Mouse (Mus musculus) layer of hippocampus, adult 2 months (tissue): ENCODE measurements around the gene Taok1. TPM values are rescaled to one million over a fixed set of nuclear protein-coding genes. Genes with fewer than 3 reads are reported as not detected.

Experiments
- DNase-seq, 2 experiments: peaks; one replicate each; pipeline ENCODE4 v3.0.0; 2022; ENCODE audit warnings: low spot score in 2 of 2
- H3K27ac ChIP-seq: fragments of 200-600 bp; 2 replicates; pipeline ENCODE4 v1.8.1; 2022
- H3K4me3 ChIP-seq: fragments of 200-600 bp; 2 replicates; pipeline ENCODE4 v1.8.1; 2022; ENCODE audit warnings: mild to moderate bottlenecking
- CTCF ChIP-seq: fragments of 200-600 bp; conservative IDR thresholded peaks from 2 replicates; pipeline ENCODE4 v1.8.1; 2022; ENCODE audit warnings: antibody characterized with exemption, mild to moderate bottlenecking, moderate library complexity
- total RNA-seq, 2 experiments: library from RNA; stranded (reverse); gene quantifications; 2 replicates each; pipeline ENCODE4 v1.2.3; 2021

Taok1 gene
- total RNA-seq, 2 experiments from 2014 or later, result 112 to 114 TPM

DNA sequence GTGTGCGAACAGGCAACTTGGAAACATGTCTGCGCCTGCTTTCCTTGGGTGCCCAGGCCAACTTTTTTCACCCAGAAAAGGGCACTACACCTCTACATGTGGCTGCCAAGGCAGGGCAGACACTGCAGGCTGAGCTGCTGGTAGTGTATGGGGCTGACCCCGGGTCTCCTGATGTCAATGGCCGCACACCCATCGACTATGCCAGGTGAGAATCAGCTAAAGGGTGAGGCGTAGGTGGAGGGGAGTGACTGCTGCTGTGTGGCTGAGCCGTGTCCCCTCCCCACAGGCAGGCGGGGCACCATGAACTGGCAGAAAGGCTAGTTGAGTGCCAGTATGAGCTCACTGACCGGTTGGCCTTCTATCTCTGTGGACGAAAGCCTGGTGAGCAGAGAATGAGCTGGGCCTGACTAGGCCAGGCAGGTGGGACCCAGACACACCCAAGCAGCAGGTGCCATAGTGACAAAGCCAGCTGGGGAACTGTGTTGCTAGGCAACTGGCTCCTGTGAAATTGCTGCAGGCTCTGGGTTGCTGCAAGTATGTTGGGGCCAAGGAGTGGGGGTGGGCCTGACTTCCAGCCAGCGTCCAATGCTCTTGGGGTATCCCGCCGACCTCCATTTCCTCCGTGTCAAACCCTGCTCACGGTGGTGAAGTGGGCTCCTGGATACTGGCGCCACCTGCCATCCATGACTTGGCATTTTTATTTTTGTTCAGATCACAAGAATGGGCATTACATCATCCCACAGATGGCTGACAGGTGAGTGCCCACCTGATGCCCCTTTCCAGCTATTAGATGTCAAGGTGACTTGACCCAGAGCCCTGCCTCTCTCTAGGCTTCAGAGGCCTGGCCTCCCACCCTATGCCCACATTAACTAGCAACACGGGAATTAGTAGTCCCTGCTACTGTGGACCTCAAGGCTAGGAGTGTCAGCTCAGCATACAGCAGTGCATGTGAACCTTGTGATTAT is 107.0 kb downstream of the Taok1 start:
- DNase-seq, result peak in 1 of 2 experiments; percentile 69
- TF ChIP-seq CTCF, result no peak
- H3K27ac ChIP-seq, result peak overlapping the region; percentile 82
- H3K4me3 ChIP-seq, result no peak overlapping the region; the same call in 1 of the 2 replicates

DNA sequence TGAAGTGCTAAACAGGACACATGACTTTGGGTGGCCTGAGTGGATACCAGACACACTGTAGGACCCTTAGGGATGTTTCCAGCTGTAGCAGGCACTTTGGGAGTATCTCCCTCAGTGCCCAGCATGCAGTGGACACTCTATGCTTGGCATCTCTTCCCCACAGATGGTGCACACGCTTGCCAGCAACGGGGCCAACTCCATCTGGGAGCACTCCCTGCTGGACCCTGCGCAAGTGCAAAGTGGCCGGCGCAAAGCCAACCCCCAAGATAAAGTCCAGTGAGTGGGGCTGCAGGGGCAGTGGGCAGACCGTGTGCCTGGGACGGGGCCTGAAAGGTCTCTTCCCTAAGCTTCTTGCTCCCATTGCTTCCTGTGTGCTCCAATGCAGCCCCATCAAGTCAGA is 108.3 kb downstream of the Taok1 start:
- Histone ChIP-seq H3K27ac (peak overlapping the region; percentile 82), H3K4me3 (no peak overlapping the region)
- TF ChIP-seq CTCF, result no peak
- no peak for DNase-seq

DNA sequence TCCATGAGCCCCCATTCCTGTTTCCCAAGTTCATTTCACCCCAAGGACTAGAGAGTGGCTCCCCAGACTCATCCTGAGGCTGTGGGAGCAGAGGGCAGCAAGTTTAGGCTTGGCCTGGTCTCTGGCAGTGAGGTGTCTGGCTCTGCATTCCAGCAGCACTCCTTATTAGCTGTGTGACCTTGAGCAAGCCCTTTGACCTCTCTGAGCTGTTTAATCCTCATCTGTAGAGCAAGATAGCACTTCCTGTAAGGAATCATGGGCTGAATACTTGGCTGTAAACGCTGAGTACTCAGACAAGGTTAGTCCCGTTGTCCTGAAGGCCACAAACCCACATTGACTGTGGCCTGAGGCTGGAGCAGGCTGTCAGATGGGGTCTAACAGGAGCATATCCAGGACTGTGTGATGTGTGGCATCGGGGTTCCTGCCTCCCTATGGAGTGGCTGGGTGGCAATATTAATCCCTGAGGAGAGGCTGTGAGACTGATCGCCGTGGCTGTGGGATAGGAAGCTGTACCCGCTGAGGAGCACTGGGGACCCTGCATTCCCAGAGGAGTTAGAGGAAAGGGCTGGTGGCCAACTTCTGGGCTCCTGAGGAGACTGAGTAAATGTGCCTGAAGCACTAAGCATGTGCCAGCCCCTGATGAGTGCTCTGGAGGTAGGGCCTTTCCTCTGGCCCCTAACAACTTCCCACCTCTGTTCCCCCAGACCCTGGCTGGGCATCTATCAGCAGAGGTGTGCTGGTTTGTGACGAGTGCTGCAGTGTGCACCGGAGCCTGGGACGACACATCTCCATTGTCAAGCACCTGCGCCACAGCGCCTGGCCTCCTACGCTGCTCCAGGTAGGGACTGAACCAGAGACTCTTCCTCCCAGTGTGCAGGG is 109.1 kb downstream of the Taok1 start:
- DNase-seq, result no peak
- no peak overlapping the region for H3K4me3 ChIP-seq
- no peak for TF ChIP-seq CTCF
- peak overlapping the region; percentile 82 for H3K27ac ChIP-seq

DNA sequence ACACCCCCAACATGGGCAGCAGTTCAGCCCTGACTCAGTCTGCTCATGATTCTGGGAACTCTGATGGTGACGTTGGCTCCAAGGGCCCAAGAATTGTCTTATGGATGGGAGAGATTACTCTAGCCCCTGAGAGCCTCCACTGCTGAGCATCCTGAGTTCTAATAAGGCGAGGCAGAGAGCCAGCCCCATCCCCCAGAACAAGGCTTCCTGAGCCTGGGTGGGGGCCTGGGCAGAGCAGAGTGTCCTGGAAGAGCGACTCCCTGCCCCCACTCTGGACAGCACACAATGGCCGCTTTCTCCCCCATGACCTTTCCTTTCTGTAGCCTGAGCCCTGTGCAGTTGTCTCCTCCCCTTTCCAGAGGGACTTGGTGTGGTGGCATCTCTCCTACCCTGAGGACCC is 109.8 kb downstream of the Taok1 start:
- peak overlapping the region; percentile 82 for H3K27ac ChIP-seq
- DNase-seq, result no peak
- TF ChIP-seq CTCF, result no peak
- no peak overlapping the region for H3K4me3 ChIP-seq

DNA sequence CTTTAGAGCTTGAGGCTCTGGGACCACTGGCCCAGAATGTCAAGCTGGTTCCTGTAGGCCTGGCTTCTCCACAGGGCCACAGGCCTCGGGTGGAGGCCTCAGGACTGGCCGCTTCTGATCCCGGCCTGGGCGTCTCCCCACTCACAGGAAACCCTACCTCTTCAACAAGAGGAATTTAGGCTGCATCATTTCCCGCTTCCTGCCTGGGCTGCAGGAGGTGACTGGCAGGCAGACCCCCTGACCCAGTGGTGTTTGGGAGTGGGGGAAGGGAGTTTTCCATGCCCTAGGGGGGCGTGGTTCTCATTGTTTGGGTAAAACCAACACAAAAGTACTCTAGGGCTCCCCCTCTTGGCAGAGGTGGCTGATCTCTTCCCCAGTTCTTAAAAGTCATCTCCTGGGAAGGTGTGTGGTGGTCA is 110.3 kb downstream of the Taok1 start:
- Histone ChIP-seq H3K27ac (peak overlapping the region; percentile 82), H3K4me3 (no peak overlapping the region; the same call in 1 of the 2 replicates)
- TF ChIP-seq CTCF, result peak; percentile 77
- peak in 1 of 2 experiments; percentile 60 for DNase-seq

DNA sequence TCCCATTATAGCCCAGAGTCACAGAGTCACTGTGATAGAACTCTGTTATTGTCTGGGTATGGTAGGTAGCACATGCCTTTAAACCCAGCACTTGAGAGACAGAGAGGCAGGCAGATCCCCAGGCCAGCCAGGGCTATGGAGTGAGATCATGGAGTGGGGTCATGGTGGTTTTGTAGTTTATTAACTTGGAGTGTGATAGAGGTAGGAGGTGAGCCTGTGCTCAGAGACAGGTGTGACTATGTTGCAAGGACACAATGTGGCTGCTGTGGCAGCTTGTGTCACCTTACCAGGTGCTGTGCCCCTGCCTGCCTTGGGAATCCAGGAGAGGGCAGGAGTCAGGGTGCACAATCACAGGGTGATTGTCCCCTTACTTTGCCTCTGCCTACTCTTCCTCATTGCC is 112.1 kb downstream of the Taok1 start:
- no peak for DNase-seq

DNA sequence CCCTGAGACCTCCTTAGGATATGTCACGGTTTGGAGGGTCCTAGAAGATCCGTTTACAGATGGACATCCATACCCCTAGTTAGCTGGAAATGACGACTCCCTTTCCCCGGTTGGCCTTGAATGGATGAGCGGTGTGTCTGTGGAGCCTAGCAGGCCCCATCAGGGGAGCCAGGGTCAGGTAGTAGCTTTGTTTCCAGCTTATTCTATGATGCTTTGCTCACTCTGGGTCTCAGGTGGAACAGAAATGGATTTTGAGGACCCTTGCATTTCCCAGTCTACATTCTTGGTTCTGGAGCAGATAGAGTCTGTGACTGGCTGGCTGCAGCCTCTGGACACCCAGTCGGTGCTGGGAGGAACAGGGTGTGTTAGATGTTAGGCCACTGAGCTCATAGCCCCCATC is 112.8 kb downstream of the Taok1 start:
- no peak for TF ChIP-seq CTCF
- Histone ChIP-seq H3K27ac (peak overlapping the region; percentile 91), H3K4me3 (peak overlapping the region; percentile 88)
- DNase-seq, result no peak

More for the DNA sequence above, 112.1 kb downstream of the Taok1 start:
- H3K27ac ChIP-seq, result peak overlapping the region; percentile 91; the same call in 1 of the 2 replicates
- H3K4me3 ChIP-seq, result no peak overlapping the region
- no peak for TF ChIP-seq CTCF

DNA sequence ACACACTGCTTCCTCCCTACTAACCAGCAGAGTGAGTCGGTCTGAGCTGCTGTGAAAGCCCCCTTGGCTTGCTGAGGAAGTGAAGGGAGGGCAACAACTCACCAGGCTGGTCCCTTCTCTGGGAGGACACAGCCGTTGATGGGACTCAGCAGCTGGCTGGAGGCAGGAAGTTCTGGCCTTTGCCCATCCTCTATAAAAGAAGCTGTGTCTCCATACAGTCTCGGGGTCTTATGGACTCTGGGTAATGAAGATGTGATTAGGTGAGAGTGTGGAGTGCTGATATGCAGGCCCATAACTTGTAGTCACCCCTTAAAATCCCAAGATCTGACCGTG is 113.3 kb downstream of the Taok1 start:
- Histone ChIP-seq H3K4me3 (peak overlapping the region; percentile 88), H3K27ac (peak overlapping the region; percentile 91)
- no peak for DNase-seq
- TF ChIP-seq CTCF, result no peak

DNA sequence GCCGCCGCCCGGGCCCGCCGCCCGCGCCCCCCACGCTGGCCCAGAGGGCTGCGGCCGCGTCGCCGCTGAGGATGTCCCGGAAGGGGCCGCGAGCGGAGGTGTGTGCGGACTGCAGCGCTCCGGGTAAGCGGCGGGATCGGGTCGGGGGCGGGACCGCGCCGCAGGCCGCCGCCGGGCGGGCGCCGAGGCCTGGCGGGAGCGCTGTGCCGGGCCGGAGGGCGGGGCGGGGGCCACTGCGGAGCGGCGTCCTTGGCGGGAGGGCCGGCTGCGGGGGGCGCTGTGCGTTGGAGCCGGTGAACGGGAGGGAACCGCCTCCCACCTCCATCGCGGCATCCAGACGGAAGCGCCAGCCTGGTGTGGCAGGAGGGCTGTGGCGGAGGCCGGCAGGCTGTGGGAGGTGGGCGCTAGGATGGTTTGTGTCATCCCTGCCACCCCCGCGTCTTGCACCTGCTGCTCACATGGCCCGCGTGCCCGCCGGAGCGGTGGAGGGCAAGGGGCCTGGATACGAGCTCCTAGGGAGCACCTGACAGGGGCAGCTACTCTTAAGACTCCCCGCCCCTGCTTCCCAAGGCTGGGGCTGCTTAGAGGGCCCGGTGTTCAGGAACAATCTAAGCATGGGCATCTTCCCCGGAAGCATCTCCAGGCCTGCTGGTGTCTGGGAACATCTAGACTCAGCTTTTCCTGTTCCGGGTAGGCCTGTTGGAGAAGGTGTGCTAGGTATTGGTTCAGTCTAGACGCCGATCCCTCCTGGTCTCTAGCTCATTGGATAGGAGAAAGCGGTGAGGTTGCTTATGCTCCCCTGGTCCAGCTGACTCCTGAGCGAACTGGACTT is 113.9 kb downstream of the Taok1 start, which contains the start of gene Git1:
Git1 (plus strand) TSS at position 51 of the 832 bp plus-strand sequence.
- DNase-seq, result peak; percentile 65 to 73
- H3K27ac ChIP-seq, result peak within 1 kb of the TSS; percentile 95
- peak within 1 kb of the TSS; percentile 88 for H3K4me3 ChIP-seq
- TF ChIP-seq CTCF, result no peak

DNA sequence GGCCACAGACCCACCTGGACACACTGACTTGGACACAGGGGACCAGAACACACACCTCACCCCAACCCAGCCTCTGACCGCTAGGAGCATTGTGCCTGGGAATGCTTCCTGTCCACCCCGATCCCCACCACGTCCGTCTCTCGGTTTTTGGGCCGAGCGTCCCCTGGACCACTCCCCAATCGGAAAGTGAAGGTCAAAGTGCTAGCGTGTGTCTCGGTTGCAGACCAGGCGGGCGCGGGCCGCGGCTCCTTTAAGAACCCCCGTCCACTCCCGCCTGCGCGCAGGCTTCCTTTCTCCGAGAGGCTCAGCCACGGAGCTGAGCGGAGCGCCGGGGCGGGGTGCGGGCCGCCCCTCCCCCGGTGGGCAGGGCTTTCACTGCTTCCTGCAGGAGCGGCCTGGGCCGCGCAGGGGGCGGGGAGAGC is 114.7 kb downstream of the Taok1 start:
- peak; percentile 39 for TF ChIP-seq CTCF
- Histone ChIP-seq H3K4me3 (peak overlapping the region; percentile 77), H3K27ac (peak overlapping the region; percentile 95)
- peak; percentile 93 to 95 for DNase-seq

DNA sequence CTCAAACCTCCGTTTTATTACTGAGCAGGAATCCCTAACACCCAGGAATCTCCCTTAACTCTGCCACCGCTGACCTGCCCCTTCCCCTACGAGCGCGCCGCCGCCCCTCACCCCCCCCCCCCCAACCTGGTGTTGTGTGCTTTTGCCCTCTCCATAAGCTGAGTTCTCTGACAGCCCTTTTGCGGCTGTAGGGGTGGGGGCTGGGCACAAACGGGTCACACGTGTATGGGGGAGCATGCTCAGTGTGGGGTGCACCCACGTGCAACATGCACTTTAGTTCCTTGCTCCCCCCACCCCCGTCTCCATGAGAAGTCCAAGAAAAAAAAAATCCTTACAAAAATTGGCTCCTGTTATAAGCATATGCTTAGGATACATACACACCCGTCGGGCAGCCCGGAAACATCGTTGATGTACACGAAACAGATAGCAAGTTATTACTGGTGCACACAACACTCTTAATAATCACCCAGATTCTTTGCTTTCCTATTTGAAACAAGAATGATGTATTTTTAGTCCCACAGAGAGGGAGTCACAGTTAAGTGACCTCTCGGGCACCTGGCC is 115.2 kb downstream of the Taok1 start:
- H3K27ac ChIP-seq, result peak overlapping the region; percentile 95
- TF ChIP-seq CTCF, result no peak
- peak overlapping the region; percentile 77 for H3K4me3 ChIP-seq
- DNase-seq, result peak in 1 of 2 experiments; percentile 59
